Mouse (Mus musculus) CH12.LX (cell line): ENCODE results near the gene Gm31371.
"Not testable (repeated sequence)": the region's sequence is repeated elsewhere in the genome, so short reads cannot be mapped to it uniquely, and the experiment has no call there.

Experiments used
- CTCF ChIP-seq, 2 experiments: IDR thresholded peaks in 1 of 2; conservative IDR thresholded peaks in 1 of 2; 2 replicates each; pipeline ENCODE4 v1.5.1; 2011 to 2012; ENCODE audit warnings: low read depth in 2 of 2, low read length in 2 of 2, improper control_type of control experiment in 1 of 2, inconsistent platforms in 1 of 2, mild to moderate bottlenecking in 1 of 2, moderate library complexity in 1 of 2
- ETS1 ChIP-seq: conservative IDR thresholded peaks from 2 replicates; pipeline ENCODE4 v1.6.1; 2012; ENCODE audit warnings: low read depth, mild to moderate bottlenecking, inconsistent platforms, low read length, improper control_type of control experiment, moderate library complexity
- ZKSCAN1 ChIP-seq: IDR thresholded peaks from 2 replicates; pipeline ENCODE4 v1.6.1; 2012; ENCODE audit warnings: low read depth, inconsistent platforms, low read length, improper control_type of control experiment, borderline replicate concordance

GRCm38 (mm10) chr8:19906425-19907055, 3.3 kb downstream of the Gm31371 start:
- TF ChIP-seq CTCF (conservative IDR thresholded peaks at IDR 0.05 in 1 of 2, IDR thresholded peaks at IDR 0.05 in 1 of 2; ENCODE audit: low read depth in 2 of 2, low read length in 2 of 2); ZKSCAN1; ETS1: not testable (repeated sequence)
